Mouse (Mus musculus) skeletal muscle tissue, adult 2 months (tissue): ENCODE results near the gene Scpep1.
"Not testable (repeated sequence)": the region's sequence is repeated elsewhere in the genome, so short reads cannot be mapped to it uniquely, and the experiment has no call there.

Experiments used
- DNase-seq: peaks from one replicate; pipeline ENCODE4 v3.0.0-alpha.2; 2012; ENCODE audit warnings: low read depth, low spot score

Scpep1 gene

DNA sequence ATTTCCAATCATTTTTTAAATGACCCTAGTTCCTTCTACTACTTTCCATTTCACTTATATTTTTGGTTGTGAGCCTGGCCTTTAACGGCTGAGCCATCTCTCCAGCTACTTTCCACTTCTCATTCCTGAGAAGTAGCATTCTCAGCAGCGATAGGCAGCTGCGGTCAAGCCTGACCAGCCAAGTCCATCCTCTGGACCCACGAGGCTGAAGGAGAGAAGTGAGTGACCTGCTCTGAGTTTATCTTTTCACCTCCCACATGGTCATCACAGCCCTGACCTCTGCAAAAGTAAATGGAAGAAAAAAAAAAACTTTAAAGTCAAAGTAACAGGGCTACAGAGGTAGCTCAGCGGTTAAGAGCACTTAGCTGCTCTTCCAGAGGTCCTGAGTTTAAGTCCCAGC is 28.7 kb downstream of the Scpep1 start:
- DNase-seq = no peak

DNA sequence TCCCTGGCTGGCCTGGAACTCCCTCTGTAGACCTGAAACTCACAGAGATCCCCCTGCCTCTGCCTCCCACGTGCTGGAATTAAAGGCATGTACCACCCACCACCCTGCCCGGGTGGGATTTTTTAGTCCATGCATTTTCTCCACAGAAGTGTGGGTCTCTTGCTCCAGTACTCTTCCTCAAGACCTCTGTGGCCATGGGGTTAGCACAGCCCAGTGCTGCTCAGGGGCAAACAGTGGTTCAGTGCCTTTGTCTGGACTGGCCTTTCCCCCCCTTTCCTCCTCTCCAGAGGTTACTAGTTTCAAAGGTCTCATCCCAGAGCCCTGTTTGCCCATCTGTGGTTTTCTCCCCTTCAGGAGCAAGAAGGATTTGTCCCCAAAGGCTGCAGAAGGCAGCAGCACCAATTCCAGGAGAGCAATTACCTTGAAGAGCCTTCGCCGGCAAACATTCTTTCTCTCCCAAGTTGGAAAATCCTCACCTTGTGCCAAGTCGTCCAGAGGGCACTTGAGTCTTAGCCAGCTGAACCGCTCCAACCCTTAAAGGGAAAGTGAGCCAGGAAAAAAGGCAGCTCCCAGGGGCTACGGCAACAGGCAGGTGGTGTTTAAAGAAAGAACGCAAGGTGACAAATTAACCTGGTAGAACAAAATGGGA is 45.8 kb downstream of the Scpep1 start:
- peak; percentile 45 for DNase-seq

DNA sequence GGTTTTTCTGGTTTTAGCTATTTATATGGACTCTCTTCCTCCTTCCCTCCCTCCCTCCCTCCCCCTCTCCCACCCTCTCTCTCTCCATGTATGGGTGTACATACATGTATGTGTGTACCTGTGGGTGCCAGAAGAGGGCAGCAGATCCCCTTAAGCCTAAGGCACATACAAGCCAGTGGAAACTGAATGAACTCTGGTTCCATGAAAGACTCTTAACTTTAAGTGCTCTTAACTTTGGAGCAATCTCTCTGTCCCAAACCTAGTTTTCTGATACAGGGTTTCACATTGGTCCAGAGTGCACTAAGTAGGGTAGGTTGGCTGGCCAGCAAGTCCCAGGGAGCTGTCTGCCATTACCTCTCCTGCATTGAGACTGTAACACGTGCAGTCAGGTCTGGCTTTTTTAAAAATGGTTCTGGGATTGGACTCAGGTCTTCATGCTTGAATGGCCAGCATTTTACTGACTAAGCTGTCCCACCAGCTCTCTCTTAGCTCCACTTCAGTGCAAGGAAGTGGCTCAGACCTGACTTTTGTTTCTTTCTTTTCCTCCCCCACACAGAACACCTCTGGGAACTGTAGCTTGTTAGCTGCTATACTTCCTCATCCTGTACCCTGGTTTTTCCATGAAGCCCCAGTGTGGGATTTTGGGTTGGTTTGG is 46.6 kb downstream of the Scpep1 start:
- DNase-seq = peak; percentile 69

DNA sequence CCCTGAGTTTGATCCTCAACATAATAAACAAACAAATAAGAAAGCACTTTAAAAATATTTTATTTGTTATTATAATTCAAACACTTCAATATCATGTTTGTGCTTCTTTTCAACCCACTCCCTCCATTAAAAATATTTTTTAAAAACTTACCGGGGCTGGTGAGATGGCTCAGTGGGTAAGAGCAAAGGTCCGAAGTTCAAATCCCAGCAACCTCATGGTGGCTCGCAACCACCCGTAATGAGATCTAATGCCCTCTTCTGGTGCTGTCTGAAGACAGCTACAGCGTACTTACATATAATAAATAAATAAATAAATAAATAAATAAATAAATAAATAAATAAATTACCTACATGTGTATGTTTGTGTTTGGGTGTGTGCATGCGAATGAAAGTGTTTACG is 47.4 kb downstream of the Scpep1 start:
- no peak for DNase-seq

DNA sequence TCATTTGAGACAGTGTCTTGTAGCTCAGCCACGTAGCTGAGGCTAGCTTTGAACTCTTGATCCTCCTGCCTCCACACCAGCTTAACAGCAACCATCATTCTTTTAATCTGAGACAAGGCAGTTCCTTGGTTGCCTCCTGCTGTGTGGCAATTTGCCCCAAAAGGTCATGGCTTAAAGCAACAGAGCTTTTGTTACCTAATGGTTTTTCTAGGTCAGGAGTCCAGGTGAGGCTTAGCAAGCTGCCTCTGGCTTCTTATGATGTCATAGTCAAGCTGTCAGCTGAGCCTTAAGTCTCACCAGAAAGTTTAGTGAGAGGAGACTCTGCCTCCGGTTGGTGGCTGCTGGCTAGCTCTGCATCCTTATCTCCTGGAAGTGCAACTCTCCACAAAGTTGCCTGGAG is 49.6 kb downstream of the Scpep1 start:
- DNase-seq = no peak

DNA sequence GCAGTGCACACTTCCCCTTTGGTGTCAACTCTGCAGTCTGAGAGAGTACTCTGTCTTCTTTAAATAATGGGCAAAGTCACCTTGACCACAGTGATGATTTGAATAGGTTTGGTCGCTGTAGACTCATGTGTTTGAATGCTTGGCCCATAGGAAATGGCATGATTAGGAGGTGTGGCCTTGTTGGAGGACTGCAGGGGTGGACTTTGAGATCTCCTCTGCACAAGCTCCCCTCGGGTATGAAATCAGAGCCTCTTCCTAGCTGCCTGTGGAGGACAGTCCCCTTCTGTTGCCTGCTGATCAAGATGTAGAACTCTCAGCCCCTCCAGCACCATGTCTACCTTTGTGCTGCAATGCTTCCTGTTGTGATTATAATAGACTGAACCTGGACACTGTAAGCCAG is 51.2 kb downstream of the Scpep1 start:
- DNase-seq = no peak

DNA sequence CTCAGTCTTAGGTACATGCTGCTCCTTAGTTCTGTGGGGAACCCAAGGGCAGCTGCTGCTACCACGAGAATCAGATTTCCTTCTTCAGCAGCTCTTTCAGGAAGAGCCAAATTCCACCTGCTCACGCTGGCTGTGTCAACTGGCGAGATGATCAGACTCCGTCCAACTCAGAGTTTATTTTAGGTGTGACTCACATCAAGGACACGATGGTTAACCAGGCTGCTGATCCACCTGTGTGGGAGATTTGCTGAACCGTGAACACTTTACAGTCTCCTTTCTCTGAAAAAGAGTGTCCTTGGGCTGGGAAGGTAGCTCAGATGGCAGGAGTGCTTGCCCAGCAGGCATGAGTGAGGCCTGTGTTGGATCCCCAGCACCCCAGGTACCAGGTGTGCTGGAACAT is 52.5 kb downstream of the Scpep1 start:
- DNase-seq = peak; percentile 79

DNA sequence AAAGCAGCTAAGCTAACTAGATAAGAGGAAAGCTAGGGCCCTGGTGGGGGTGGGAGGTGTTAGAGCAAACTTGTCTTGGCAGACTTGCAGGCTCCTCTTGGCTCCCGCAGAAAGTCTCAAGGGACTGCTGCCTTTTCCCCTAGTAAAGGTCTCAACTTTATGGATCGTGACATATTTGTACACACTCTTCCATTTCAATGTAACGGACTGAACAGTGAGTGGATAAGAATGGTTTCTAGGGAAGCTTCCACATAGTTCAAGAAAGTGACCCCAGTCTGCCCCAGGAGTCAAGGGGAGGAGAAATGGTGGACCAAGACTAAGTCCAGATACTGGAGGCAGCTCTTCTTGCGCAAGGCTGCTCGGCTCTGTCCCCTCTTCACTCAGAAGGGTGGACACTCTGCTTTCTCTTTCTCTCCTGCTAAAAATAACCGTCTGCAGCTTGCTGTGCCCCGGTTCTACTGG is 53.9 kb downstream of the Scpep1 start:
- DNase-seq = peak; percentile 41

DNA sequence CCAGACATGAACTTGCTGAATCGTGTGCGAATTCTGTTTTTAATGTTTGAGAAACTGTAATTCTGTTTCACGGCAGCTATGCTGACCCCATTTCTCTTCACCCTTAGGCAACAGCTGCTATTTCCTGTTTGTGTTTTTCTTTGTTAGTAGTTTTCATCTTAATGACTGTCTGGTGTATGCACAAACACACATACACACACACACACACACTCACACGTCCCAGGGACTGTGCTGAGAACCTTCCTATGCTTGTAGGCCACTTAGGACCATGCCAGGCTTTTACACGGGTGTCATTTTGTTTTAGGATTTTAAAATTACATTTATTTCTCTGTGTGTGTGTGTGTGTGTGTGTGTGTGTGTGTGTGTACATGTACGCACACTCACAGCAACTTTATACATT is 55.7 kb downstream of the Scpep1 start:
- DNase-seq = no peak

DNA sequence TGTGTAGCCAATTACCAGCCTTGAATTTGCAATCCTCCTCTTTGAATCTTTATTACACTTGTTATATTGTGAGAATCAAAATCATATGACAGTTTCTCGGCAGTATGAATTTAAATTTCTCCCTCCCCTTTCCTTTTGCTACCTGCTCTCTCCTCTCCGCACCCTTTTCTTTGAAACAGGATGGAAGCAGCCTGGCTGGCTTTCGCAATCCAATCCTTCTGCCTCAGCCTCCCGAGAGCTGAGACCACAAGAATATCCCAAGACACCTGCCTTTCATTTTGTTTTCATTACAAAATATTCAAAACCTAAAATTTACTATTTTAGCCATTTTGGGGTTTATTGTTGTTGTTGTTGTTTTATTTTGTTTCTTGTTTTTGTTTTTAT is 56.9 kb downstream of the Scpep1 start:
- DNase-seq = no peak

DNA sequence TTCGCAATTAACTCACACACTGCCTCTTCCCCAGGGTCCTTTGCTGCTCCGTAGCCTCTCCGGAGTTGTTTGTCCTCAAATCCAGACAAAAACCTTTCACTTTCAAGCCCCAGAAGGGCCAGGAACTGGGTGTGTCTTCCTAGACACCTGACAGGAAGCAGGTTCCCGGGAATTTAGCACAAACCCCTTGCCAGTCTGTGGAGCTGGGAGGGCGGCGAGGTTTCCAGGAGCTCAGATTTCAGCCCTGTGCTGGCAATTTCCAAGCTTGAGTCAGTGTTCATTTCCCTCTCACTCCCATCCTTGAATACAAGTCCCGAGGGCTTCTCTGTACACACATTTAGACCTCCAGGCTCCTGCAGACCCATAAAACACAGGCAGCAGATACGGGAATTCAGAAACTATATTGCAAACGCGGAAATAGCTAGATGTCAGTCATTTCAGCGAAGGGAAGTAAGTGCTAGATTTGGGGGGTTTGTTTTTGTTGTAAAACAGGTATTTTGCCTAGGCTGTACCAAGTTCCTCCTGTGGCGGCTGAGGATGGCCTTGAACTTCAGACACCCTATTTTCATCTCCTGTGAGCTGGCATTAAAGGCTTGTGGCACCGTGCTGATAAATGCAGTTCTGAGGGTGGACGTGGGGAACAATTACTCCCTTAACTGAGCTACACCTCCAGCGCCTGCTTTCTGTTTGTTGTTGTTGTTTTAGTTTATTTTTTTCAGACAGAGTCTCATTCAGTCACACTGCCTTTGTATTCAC is 57.5 kb downstream of the Scpep1 start:
- DNase-seq = no peak

DNA sequence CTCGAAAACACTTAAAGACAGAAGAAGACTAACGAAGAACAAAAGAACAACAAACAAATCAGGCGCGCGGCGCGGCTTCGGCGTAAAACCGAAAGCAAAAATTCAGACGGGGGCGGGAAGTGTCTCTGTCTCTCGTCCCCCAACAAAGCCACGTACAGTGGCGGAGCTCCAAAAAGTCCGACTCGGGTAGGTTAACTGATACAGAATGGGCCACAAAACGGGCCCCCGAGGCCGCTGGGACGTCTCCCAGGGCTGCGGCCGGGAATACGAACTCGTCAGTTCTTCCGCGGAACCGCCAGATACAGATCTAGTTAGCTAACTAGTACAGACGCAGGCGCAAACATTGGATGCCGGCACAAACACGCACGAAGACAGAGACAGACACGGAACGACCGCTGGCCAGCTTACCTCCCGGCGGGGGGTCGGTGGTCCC is 59.4 kb downstream of the Scpep1 start:
- not testable (repeated sequence) for DNase-seq

DNA sequence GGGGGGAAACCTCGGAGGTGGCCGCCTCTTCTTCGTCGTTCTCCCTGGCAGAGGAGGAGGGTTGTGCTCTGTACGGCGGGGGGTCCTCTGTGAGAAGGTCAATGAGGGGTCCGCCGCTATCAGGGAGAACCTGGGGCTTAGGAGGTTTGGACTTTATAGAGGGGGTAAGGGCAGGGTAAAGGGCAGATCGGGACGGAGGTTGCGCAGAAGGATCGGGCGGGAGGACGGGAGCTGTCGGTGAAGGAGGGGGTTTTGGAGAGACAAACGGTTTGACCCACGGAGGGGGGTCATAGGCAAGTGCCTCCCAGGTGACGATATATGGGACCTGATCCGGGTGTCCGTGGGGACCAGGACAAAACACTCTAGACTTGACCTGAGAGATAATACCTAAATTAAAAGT is 60.0 kb downstream of the Scpep1 start:
- not testable (repeated sequence) for DNase-seq

DNA sequence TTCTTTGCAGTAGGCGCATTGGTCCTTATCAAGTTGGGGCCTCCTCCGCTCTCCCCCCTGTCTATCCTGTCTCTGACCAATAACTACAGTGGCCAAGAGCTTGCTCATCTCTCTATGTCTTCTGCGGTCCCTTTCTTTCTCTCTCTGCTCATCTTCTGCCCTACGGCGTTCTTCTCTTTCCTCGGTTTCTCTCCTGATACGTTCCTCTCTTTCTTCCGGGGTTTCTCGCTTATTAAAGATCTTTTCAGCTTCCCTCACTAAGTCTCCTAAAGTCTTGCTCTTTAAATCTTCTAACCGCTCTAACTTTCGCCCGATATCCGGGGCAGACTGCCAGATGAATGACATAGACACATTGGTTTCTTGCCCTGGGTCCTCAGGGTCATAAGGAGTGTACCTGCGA is 61.0 kb downstream of the Scpep1 start:
- DNase-seq = not testable (repeated sequence)

DNA sequence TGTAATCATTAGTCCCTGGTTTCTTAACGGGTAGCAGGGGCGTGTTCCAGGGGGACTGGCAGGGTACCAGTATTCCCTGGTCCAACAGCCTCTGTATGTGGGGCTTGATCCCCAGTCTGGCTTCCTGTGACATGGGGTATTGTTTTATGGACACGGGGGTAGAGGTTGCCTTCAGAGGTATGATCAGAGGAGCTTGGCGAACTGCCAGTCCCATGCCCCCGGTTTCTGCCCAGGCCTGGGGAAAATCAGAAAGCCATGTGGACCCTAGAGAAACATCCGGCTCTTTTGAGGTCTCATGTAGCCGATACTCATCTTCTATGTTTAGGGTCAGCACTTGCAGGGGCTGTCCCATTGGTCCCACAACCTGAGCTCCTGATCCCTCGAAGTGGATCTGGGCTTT is 61.8 kb downstream of the Scpep1 start:
- not testable (repeated sequence) for DNase-seq

DNA sequence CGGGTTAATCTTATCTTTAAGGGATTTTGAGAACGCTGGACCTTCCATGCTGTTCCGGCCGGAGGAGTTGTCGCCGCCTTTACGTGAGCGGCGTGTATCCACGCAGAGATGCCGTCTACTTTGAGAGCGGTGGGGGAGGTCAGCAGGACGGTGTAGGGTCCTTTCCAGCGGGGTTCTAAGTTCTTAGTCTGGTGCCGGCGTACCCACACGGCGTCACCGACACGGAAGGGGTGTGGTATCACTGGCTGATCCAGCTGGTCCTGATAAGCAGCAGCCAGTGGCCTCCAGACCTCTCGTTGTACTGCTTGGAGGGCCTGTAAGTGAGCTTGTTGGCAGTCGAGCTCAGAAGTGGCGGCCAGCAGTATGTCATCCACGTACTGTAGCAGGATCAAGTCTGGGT is 62.5 kb downstream of the Scpep1 start:
- not testable (repeated sequence) for DNase-seq

DNA sequence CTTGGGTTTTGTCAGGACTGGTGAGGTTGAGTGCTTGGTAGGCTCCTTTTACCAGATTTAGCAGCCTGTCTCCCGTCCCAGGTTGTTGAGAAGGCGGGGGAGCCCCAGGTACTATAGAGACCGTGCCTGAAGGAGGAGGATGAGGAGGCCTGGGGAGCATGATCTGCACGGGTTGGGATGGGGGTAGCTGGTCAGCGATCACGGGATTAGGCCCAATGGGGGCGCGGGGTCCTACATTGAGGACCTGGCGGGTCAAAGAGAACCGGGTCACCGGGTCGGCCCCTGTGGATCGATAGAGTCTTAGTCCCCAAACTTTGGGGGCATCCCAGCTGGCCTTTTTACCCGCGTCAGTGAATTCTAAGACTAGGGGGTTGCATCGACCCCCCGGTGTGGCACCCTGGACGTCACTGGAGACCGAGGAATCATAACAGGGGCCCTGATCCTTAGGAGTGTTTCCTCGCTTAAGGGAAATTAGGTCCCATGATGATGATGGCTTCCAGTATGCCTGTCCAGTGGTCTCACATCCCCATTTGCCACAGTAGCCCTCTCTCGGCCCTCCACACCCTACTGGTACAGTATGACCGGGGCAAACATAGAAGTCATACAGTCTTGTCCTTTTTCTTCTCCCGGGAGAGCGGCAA is 63.2 kb downstream of the Scpep1 start:
- not testable (repeated sequence) for DNase-seq

DNA sequence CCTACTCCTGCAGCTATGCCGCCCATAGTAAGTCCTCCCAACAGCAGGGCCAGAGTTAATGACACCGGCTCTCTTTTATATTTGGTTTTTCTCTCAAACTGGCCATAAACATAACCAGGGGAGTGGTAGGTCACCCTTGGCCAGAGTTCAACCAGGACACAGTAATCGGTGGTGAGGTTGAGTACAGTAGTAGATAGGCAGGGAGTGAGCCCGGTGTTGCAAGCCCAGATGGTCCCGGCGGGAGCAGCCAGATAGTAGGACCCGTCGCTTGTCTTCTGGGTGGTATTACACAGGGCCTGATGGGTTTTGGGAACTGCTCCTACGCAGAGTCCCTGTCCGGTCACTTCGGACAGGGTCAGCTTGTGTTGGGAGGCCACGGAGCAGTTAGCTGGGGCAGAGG is 63.8 kb downstream of the Scpep1 start:
- not testable (repeated sequence) for DNase-seq

DNA sequence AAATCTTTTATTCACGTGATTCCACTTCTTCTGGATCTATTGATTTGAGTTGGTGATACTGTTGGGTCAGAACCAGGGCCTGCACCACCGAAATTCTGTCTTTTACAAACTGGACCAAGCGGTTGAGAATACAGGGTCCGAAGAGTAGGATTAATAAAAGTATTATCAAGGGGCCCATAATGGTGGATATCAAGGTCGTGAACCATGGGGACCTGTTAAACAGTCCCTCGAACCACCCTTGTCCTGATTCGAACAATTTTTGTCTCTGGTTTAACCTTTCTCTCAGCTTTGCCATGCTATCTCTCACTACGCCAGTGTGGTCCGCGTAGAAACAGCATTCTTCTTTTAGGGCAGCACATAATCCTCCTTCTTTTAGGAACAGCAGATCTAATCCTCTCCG is 64.4 kb downstream of the Scpep1 start:
- not testable (repeated sequence) for DNase-seq

DNA sequence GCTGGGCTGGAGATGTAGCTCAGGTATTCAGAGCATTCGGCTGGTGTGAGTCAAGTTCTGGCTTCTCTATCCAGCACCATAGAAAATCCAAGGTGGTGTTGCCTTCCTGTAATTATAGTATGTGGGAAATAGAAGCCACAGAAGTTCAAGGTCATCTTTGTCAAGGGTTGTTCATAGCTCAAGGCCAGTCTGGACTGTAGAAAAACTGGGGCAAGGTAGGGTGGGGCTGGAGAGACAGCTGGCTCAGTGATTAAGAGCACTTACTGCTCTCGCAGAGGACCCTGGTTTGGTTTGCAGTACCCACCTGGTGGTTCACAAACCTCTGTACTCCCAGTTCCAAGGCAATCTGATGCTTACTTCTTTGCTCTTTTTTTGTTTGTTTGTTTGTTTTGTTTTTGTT is 66.3 kb downstream of the Scpep1 start:
- no peak for DNase-seq

DNA sequence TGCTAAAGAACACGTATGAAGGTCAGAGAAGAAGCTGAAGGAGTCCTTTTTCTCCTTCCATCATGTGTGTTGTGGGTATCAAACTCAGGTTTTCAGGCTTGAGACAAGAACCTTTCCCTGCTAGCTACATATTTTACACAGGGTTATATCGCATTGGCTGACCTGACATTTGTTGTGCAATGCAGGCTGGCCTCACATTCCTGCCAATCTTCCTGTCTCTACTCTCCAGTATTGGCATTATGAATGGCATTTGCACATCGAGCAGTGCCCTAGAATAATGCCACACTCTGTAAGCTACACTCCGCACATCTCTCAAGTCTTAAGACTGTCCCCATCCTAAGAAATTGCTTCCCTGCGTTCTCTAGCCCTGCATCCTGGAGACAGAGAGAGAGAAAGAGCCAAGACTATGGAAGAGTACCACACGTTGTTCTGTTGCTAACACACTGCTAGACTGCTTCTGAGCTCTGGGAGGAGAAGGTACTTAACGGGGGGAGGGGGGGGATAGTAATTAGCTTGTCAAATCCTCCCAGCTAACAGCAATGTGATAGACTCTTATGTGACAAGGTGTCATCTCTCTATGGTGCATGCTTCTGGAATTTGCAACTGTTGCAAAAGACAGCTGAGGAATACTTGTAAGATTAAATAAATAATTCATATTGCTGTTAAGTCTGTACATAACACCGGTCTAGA is 70.7 kb downstream of the Scpep1 start:
- no peak for DNase-seq

DNA sequence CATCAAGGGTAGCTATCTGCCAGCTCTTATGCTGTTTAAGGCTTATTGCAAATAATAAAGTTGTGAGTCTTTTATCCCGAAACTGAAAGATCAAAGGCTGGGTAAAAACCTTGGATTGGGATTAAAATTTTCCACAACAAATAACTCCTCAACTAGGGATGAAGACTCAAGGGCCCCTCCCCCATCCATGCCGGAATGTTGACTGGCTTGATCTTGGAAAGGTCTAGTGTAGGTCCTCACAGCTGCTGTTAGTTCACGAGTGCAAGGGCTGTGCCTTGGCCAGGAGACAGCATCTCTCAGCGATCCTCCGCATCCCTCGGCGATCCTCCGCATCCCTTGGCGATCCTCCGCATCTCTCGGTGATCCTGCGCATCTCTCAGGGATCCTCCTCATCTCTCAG is 77.3 kb downstream of the Scpep1 start:
- no peak for DNase-seq
